Mouse (Mus musculus) c-Kit-positive CD71-positive TER-119-negative erythroid progenitor cells, embryonic 14.5 days (primary cell): ENCODE results near the gene Jag2.

Source experiments
- DNase-seq: peaks from one replicate; pipeline ENCODE4 v3.0.0-alpha.2; 2013; ENCODE audit warnings: low read depth

The Jag2 gene

DNA sequence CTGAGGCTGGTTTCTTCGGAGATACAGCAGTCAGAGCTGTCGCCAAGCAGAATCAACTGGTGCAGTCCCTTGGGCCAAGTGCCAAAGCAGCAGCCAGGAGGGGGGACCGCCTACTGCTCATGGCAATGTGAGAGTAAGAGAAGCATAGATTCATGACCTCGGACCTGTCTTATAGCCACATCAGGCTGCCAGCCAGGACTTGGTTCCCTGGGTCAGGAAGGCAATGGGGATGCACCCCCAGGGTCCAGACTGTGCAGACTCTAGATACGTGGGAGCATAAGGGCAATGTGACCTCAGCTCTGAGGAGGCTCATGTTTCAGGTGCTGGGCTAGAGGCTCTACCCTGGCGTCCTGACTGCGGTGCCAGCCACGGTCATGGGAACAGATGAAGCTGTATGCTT, 25.6 kb downstream of the Jag2 start:
- no peak for DNase-seq

DNA sequence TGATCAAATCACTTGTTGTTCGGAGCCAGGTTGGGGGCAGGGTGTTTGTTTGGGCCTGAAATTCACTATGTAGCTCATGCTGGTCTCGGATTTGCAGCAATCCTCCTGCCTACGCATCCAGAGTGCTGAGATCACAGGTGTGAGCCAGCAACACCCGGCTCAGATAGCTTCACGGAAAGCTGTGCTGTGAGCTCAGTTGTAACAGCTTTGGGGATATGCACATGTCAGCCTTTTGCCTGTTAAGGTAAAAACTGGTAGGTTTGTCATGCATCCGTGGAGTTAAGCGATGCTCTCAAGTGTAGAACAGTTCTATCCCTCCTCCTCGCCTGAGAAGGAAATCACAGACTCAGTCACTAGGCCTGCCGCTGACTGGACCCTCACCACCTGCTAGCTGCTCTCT, 28.9 kb downstream of the Jag2 start:
- no peak for DNase-seq

DNA sequence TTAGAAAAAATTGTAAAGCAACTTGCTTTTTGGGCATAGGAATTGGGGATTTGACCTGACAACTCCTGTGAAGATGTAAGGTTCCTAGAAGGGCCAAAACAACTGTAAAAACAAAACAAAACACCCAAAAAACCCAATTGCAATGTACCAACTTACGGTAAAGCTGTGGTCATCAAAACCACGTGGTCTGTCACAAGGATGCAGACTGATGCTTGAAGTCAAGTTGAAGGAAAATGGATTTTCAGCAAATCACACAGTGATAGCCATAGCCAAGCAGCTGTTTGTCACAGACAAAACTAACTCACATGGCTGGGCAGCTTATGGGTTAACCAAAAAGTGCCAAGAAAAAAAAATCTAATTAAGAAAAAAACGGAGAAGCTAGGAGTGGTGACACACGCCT, 30.6 kb downstream of the Jag2 start:
- no peak for DNase-seq

DNA sequence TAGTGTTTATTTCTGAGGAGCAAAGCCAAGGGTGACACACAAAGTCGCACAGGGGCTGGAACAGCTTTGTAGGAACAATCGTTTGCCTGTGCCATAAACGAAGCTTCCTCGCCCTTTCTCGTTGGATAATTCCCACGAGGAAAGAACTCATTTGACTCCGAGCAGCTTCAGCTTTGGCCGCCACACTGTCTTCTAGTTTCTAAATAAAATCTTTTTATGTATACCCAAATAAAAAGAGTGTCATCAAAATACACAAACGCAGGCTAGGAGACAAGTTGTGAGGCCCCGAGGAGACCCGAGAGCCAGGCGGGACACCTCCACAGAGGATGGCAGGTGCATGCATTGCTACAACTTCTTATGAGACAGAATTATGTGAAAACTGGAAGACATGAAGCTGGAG, 31.2 kb downstream of the Jag2 start:
- DNase-seq: no peak

DNA sequence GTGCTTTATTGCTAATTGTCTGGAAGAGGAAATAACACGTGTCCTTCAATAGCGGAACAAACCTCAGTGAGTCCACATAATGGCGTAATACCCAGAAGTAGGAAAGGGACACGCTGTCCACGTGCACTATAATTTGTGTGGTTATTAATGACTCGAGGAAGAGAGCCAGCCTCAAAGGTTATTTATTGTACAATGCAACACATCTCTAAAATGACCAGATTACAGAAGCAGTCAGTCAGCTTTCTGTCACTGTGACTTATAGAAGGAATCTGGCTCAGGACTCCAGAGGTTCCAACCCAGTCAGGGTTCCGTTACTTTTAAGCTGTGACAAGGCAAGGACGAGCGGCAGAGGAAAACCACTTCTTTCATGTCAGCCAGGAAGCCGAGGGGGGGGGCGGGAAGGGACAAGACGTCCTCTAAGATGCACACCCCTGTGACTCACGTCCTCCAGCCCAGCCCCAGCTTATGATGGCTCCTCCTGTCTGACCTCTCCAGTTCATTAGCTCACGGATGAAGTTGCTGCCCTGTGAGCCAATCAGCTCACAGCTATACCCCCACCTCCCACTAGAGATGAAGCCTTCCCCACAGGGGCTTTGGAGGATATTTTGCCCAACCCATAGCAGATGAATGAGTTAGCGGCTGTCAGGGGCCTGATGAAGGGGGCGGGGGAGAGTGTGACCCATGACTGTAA, 31.9 kb downstream of the Jag2 start:
- DNase-seq: no peak

DNA sequence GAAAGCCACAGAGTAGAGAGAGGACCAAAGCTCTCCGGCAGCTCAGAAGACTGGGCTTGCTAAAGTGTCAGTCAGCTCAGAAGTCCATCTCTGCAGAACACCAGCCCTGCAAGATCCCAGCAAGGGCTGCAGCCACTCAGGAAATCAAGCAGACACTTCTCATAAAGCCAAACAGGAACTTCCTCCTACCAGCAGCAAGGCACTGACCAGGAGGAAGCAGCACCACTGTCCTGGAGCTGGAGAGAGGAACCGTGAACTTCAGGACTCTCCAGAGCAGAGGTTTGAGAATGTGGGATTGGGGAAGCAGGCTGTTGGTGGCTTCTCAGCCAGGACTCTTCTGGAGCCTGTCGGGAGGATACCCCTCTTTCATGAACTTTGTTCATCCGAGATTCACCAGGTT, 34.6 kb downstream of the Jag2 start:
- no peak for DNase-seq

DNA sequence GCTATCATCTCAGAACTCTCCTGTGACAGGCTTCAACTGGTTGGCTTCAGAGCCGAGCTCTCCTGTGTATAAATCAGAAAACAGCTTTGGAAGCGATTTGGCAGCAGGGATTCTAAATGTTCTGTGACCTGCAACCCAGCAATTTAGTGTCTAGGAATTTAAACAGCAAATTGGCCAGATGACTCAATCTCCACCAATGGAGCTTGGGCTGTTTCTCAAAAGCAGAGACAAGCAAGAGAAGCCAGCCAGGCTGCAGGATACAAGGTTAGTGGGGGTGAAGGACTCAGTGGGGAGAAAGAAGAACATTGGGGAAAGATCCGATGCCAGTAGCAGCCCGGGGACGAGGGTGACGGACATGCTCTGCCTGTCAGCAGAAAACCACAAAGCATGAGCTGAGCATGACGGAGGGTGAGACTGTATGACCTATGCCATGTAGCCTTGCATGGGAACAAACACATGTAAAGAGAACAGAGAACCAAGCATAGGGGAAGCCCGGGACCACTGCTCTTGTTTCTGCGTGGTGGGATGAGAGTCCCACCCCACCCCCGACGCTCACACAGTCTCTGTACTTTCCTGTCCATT, 35.2 kb downstream of the Jag2 start:
- DNase-seq: no peak

DNA sequence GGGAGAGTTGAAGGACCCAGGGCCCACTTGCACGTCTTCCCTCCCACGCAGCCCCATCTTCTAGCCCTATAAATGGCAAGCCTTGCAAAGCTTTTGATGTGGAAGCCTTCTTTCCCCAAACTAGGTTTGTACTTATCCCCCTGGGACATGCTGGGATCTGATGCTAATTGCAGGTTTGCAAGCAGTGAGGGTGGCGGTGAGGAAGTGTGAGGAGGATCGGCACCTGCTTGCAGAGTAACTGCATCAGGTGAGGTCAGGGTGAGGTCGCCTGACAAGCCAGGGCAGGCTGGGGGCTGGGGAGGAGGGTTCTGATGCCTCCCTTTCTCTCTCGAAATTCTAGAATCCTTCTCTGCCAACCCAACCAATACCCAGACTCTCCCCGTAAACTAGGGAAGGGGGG, 44.1 kb downstream of the Jag2 start:
- DNase-seq: no peak

DNA sequence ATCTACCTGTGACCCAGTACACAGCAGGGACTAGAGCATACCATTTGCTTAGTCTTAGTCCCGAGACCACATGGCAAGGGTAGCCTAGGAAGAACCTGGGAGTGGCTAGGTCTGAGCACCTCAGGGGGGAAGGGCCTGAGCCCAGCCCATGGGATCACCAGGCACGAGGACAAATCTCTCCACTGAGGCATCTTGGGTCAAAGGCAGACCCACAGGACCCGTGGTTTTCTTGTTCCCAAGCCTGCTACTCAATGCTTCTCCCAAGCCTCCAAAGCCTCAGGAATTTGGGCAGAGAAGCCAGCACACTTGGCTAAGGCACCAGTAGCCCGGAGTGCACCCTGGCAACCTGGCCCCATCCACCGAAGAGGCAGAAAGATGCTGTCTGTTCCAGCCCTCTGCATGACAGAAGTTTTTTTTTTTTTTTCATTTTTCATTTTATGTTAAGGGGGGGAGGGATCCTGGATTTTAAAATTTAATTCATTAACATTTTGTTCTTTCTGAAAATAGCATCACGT, 48.2 kb downstream of the Jag2 start:
- no peak for DNase-seq

DNA sequence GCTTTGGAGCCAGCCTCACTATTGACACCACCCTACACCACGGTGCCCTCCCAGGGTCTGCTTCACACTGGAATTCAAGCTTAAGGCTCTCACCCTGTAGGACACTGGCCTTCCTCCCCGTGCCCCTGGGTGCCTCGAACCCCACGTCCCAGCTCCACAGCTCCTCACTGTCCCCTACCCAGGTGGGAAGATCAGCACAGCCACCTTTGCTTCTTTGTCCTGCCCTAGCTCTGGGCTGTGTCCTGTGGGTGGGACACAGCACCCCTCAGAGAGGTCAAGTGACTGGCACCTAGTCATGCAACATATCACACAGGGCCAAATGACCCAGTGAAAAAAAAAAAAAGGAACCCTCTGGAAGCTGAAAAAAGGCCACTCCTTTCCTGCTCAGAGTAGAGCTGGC, 48.9 kb downstream of the Jag2 start:
- DNase-seq: no peak

DNA sequence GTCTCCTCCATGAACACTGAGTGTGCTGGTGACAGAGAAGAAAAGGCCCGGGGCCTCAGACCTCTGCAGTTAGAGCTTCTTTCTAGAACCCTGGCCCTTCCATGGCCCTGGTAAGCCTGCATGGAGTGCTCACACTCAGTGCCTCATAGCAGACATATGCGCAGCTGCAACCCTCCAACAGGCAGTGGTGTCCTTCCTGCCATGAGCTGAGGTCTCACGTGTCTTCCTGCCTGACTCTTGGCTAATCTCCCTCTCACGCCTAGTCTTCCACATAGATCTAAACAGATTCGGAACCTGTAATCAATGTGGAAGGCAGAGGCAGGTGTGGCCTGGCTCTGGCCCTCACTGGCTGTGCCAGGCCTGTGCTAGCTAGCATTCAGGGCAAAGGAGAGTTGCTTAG, 49.8 kb downstream of the Jag2 start:
- no peak for DNase-seq

DNA sequence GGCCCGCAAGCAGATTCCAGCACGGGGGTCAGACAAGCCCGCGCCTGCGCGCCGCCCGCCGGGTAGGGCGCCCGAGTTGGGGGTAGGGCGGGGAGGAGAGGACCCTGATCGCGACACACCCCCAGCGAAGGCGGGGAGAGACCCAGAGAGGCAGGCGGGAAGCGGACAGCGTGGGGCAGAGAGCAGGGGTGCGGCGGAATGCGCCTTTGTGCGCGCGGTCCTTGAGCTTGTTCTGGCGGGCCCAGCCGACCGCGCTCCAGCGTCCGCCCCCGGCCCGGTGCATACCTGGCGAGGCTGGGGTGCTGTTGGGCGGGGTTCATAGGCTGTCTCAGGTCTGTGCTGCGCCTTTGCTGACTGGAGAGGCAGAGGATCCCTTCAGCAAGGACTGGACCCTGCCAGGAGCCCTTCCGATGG, 52.0 kb downstream of the Jag2 start:
- no peak for DNase-seq

DNA sequence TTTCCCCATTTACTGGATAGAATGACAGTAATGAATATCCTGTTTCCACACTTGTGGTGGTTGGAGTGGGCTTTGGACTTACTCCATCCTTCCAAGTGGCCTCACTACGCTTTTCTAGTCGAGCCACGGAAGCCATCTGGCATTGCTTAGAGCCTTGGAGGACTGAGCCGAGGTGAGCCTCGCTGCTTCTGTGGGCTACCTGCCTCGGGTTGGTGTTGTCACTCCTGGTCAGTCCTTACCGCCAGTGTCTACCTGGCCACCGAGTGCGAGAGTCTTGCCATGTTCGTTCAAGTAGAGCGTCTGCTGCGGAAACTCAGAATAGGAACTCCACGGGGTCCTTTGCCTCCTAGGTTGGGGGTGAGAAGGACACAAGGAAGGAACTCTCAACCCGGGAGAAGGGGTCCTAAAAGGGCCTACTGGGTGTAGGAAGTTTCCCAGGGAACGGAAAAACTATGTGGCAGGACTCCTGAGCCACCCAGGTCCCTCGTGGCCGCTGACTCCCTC, 52.5 kb downstream of the Jag2 start:
- no peak for DNase-seq

DNA sequence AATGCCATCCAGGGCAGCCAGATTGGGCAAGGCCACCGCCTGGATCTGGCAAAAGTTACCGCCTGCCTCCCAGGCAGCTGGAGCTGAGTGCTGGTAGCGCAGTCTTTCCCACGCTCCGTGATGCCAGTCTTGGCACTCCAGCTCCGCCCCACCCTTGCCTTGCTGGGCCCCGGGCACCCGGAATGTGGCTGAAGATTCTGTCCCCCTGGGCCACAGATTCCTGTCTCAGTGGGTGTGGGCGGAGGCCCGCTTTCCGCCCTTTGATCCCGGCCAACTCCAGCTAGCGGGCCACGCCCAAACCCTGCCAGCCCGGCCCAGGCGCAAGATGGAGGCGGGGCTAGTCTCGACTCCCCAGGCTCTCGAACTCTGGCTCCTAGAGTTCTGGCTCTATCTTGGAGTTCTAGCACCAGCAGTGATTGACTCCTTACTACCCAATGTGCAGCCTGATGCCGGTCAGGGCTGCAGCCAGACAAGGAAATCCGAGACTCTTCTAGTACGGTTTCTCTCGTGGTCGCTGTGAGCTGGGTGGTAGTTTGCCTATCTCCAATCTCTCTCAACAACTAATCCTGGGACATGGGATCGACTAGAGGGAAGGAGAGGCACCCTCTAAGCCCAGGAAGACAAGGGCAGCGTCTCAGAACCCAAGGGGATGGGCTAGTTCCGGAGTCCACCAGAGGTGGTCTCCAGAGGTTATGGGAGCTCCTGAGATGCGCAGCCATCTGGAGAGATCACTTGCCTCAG, 53.1 kb downstream of the Jag2 start:
- peak; percentile 33 for DNase-seq

DNA sequence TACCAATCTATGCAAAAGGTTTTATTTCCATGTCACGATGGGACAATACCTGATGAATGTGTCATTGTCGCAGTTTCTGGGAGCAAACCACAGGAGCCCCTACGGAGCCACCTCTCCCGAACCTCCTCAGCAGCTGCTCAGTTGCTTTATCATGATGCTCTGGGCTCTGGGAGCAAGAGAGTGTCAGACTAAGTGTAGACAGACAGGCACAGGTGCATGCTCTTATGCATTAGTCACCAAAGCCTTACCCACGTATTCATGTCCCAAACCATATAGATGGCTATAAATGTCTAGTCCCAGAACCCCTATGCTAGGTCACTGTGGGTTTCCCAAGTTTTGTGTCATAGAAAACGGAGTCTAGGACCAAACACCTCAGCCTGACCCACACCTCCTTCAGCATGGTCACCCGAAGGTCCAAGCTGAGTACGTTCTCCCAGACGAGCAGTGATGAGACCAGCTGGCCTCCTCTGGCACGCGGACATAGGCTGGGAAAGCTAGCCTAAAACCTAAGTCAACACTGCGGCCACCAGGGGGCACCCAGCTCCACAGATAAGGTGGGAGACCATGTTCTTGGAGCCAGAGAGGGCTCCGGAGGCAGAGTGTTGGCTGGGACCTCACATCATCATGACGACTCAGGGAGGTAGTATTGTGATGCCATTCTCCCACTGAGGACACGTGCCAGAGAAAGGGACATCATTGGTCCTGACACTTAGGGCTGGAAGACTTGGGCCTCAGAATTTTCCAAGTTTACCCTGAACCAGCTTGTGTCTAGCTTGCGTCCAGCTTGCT, 54.2 kb downstream of the Jag2 start:
- DNase-seq: peak; percentile 78

DNA sequence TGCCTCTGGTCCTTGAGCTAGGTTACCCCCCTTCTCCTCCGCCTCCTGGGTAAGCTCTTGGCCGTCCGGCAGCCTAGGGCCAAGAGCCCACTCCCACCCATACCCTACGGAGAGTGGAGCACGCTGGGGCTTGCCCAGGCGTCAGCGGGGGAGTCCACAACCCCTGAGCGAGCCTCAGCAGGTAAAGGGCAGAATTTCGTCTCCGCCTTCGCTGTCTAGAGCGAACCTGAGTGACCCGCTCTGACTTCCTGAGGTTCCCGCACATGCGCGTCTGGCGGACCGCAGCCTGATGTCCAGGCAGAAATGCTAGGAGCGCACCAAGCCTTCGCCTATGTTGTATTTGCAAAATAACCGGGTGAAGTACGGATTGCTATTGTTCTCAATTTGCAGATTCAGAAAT, 55.4 kb downstream of the Jag2 start:
- no peak for DNase-seq

DNA sequence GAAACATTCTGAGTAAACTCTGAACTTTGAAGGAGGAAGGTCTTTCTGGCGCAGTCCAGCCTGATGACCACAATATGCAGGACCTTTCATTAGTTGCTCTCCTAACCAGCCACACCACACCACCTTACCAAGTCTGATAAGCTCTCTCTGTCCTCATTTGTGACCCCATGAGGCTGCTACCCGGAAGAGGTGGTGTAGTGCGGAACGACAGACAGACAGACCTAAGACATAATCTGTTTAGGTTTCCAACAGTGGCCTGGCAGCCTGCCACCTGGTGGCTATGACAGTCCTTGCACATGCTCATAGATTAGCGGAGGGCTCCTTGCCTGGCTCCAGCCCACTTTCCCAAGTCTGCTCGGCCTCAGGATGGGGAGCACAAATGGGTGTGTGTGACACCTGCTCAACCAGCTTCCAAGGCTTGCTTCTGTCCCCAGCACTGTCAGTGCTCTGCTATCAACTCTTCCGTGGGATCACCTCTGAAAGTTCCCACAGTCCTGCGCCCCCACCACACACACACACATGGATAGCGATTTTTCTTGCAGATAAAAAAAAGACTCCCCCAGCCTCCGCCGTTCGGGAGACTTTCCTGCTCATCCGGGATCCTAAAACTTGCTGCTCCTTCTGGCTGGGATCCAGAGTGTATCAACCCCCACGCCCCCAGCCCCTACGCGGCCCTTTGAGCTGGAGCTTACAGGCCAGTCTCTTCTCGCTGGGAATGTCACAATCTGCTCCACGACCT, 56.0 kb downstream of the Jag2 start:
- DNase-seq: peak; percentile 39

DNA sequence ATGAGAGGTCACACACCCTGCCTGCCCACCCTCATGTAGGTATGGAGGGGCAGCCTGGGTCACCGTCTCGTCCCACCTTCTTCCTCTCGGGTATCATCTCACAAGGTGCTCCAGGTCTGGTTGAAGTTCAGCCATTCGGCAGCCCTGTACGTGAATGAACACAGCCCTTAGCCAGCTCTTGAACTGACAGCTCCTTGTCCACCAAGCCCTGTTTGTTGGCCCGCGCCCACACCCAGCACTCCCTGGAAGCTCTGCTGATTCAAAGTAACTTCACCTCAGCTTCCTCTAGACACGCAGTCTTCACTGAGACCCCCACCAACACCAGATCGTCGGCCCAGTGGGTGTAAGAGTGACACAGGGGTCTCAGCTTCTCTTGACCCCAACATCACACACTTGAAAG, 56.6 kb downstream of the Jag2 start:
- DNase-seq: no peak

DNA sequence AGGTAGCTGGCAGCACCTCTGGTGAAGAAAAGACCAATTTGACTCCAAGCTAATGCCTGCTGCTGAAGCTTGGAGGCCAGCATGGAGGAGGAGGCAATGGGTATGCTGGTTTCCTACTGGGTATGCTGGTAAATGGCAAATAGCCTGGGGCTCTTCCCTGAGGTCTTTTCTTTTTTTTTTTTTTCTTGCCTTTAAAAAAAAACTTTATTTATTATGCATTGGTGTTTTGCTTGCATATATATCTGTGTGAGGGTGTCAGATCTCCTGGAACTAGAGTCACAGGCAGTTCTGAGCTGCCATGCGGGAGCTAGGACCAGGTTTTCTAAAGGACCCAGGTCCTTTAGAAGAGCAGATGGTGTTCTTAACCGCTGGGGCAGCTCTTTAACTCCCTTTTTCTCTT, 58.3 kb downstream of the Jag2 start:
- no peak for DNase-seq

DNA sequence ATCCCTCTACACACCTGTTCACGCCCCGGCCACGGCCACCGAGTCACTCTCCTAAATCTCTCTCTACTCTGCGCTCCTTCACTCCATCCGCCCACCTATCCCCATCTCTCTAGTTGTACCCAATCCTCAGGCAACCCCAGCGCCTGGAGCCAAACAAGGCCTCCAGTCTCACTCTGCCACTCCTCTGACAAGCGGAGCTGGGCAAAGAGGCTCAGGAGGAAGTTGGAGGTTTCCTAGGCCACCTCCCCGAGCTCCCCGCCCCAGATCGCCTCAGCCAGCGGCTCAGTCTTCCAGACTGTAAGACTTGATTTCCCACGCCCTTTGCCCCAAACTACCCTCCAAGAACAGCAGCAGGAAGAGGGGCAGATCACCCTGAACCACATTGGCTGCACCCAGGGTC, 58.8 kb downstream of the Jag2 start:
- DNase-seq: no peak

DNA sequence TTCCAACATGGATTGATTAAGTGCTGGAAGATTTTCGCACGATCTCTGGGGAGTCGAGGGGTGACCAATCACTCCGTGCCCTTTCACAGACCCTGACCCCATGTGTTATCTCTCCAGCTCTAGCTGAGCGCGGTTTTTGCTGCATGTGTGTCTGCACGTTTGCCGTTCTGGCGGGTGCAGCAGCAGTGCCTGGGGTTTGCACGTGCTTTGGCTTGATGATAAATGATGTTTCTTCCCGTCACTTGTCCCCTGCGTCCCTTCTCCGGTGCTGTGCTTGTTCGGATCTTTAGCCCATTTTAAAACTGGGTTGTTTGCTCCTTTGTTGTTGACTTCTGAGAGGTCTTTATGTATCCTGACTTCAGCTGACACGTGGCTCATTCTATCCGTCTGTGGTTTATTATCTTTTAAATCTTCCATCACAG, 59.8 kb downstream of the Jag2 start:
- no peak for DNase-seq
